Mouse (Mus musculus): Measurements from ENCODE around the gene Tmem255b.

DNA sequence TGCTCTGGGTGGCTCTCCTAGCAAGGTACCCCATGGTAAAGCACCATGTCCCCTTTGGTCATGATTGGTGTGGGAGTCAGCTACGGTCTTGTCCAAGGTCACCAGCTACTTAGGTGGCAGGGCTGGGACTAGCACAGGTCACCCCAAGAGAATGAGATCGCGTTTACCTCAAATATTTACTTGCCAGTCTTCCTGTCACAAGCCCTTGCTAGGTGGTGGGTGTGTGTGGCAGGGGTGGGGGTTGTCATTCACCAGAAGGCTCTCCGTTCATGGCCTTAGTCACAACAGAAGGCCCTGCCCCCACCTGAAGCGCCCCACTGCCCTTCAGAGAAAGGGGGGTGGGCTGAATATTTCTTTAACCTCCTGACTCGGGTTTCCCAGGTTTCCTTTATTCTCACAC, 31.5 kb upstream of the Tmem255b start:
- TF ChIP-seq ZC3H11A (IDR thresholded peaks at IDR 0.05; ENCODE audit: borderline replicate concordance, low read depth, low read length), result no peak
- TF ChIP-seq ZNF384 (IDR thresholded peaks at IDR 0.05; ENCODE audit: low read depth, low read length), result no peak
- no peak for TF ChIP-seq MAFK (IDR thresholded peaks at IDR 0.05; ENCODE audit: insufficient read depth, low read depth, low read length)
- TF ChIP-seq CHD2 (IDR thresholded peaks at IDR 0.05; ENCODE audit: low read depth, low read length), result no peak

Measured in ES-E14 (cell line).